Mouse (Mus musculus) lung, adult 2 months (tissue): Measurements from ENCODE around the gene Tubb1.

Experiments used
- CTCF ChIP-seq: fragments of 200-500 bp; IDR thresholded peaks from 2 replicates; pipeline ENCODE4 v1.5.1; 2011; ENCODE audit warnings: mild to moderate bottlenecking, low read length, control low read depth; ENCODE audit not compliant: insufficient read depth
- POLR2A ChIP-seq: fragments of 200-500 bp; IDR thresholded peaks from 2 replicates; pipeline ENCODE4 v1.6.1; 2011; ENCODE audit warnings: low read depth, mild to moderate bottlenecking, control low read depth, low read length, borderline replicate concordance; ENCODE audit errors: extremely low read depth

- peak; percentile 32; the same call in 1 of the 2 replicates for TF ChIP-seq CTCF
- TF ChIP-seq POLR2A = no peak
Measured at GRCm38 (mm10) chr2:174492858-174493257, 42.4 kb downstream of the Tubb1 start.
